Mouse (Mus musculus) liver, embryonic 11.5 days (tissue): Measurements from ENCODE around the gene Pgam5. TPM values are rescaled to one million over a fixed set of nuclear protein-coding genes. Genes with fewer than 3 reads are reported as not detected.
A peak's percentile ranks its signal among the peaks of the same experiment; 100 is the strongest.

Experiments used
- ATAC-seq: fragments of 200-750 bp; cut with Nextera tagmentation; replicated peaks from 2 replicates; pipeline ENCODE4 v1.8.0; 2017; ENCODE audit warnings: moderate number of reproducible peaks, mild to moderate bottlenecking, moderate TSS enrichment, moderate library complexity; ENCODE audit not compliant: low FRiP score
- DNase-seq: peaks from one replicate; pipeline ENCODE4 v3.0.0-alpha.2; 2017; ENCODE audit warnings: low spot score
- H3K27ac ChIP-seq: fragments of 300-500 bp; sonication (generic); 2 replicates; pipeline ENCODE4 v1.5.1; 2014; ENCODE audit warnings: mild to moderate bottlenecking, low read depth, low read length, control low read depth
- H3K27me3 ChIP-seq: fragments of 300-500 bp; sonication (generic); replicated peaks from 2 replicates; pipeline ENCODE4 v1.6.1; 2014; ENCODE audit warnings: low read length, mixed read lengths; ENCODE audit not compliant: control insufficient read depth, insufficient read depth
- H3K36me3 ChIP-seq: fragments of 300-500 bp; sonication (generic); 2 replicates; pipeline ENCODE4 v1.6.1; 2014; ENCODE audit warnings: mild to moderate bottlenecking, low read length, moderate library complexity, mixed read lengths; ENCODE audit not compliant: control insufficient read depth, insufficient read depth
- H3K4me1 ChIP-seq: fragments of 300-500 bp; sonication (generic); replicated peaks from 2 replicates; pipeline ENCODE4 v1.6.1; 2014; ENCODE audit warnings: low read length, mixed read lengths; ENCODE audit not compliant: control insufficient read depth, insufficient read depth
- H3K4me2 ChIP-seq: fragments of 300-500 bp; sonication (generic); 2 replicates; pipeline ENCODE4 v1.6.1; 2014; ENCODE audit warnings: mild to moderate bottlenecking, control low read depth, moderate library complexity
- H3K4me3 ChIP-seq: fragments of 300-500 bp; sonication (generic); 2 replicates; pipeline ENCODE4 v1.5.1; 2014; ENCODE audit warnings: low read depth, low read length, control low read depth
- H3K9ac ChIP-seq: fragments of 300-500 bp; sonication (generic); 2 replicates; pipeline ENCODE4 v1.6.1; 2014; ENCODE audit warnings: low read depth, low read length, control low read depth
- H3K9me3 ChIP-seq: fragments of 300-500 bp; sonication (generic); 2 replicates; pipeline ENCODE4 v1.6.1; 2016; ENCODE audit warnings: low read length, inconsistent platforms, mixed read lengths; ENCODE audit not compliant: control insufficient read depth
- WGBS: fragments of 180-500 bp; shearing (Covaris S2); extraction: QIAGEN DNeasy Blood & Tissue Kit; methylation state at CpG from one replicate; pipeline ENCODE4 v1.1.7; 2014; 5-methylcytosine and 5-hydroxymethylcytosine counted together
- polyA plus RNA-seq: library from polyadenylated mRNA; unstranded; fragments of >200 nt; fragmentation: Nextera tagmentation; extraction: Ambion mirVana; gene quantifications from 2 replicates; pipeline ENCODE4 v1.2.1, GENCODE M21; 2014

The Pgam5 gene
- polyA plus RNA-seq: 78.2 and 81.1 TPM in 2 replicates

- peaks cover 22% of the 10 kb centered on the region for H3K36me3 ChIP-seq
- H3K27me3 ChIP-seq: no peaks in the 10 kb centered on the region
- peak within 1 kb of the TSS; percentile 81 for H3K9ac ChIP-seq
- ATAC-seq: peak; percentile 85
- peak within 1 kb of the TSS; percentile 28 for H3K27ac ChIP-seq
- peaks cover 9% of the 10 kb centered on the region for H3K4me1 ChIP-seq
- under 1% methylated on average over 62 of the region's 66 CpGs for WGBS
- H3K9me3 ChIP-seq: no peaks in the 10 kb centered on the region
- H3K4me2 ChIP-seq: peak within 1 kb of the TSS; percentile 93
- peak within 1 kb of the TSS; percentile 73 for H3K4me3 ChIP-seq
- peak; percentile 92 for DNase-seq
Observed at GRCm38 (mm10) chr5:110269141-110270101, at the start of gene Pgam5. Gene Pgam5 (minus strand): TSS chr5:110269913.

GRCm38 (mm10) chr5:110313127-110313526, 43.4 kb upstream of the Pgam5 start:
- Histone ChIP-seq H3K4me1 (no peaks in the 10 kb centered on the region), H3K4me3 (no peak overlapping the region), H3K27me3 (no peaks in the 10 kb centered on the region), H3K9ac (no peak overlapping the region), H3K36me3 (peaks cover 32% of the 10 kb centered on the region), H3K27ac (no peak overlapping the region), H3K4me2 (no peak overlapping the region), H3K9me3 (no peaks in the 10 kb centered on the region)
- no peak for ATAC-seq
- no peak for DNase-seq
- WGBS: 91% methylated on average over 3 of the region's 3 CpGs

- no peaks in the 10 kb centered on the region for H3K27me3 ChIP-seq
- H3K27ac ChIP-seq: no peak overlapping the region
- H3K36me3 ChIP-seq: peaks cover 47% of the 10 kb centered on the region
- H3K4me3 ChIP-seq: no peak overlapping the region
- DNase-seq (no peak), ATAC-seq (no peak)
- no peaks in the 10 kb centered on the region for H3K4me1 ChIP-seq
- H3K4me2 ChIP-seq: no peak overlapping the region
- no peak overlapping the region for H3K9ac ChIP-seq
- no peaks in the 10 kb centered on the region for H3K9me3 ChIP-seq
- WGBS: 93% methylated on average over 7 of the region's 7 CpGs
Observed at GRCm38 (mm10) chr5:110308861-110309260, 39.1 kb upstream of the Pgam5 start.

GRCm38 (mm10) chr5:110300591-110300990, 30.9 kb upstream of the Pgam5 start:
- 92% methylated on average over 2 of the region's 2 CpGs for WGBS
- DNase-seq (no peak), ATAC-seq (no peak)
- no peak overlapping the region for H3K4me2 ChIP-seq
- H3K27me3 ChIP-seq: no peaks in the 10 kb centered on the region
- no peaks in the 10 kb centered on the region for H3K9me3 ChIP-seq
- H3K4me1 ChIP-seq: no peaks in the 10 kb centered on the region
- no peak overlapping the region for H3K4me3 ChIP-seq
- H3K36me3 ChIP-seq: peaks cover 66% of the 10 kb centered on the region
- H3K27ac ChIP-seq: no peak overlapping the region
- no peak overlapping the region for H3K9ac ChIP-seq

- WGBS: 94% methylated on average over 1 of the region's 1 CpGs
- Histone ChIP-seq H3K27me3 (no peaks in the 10 kb centered on the region), H3K9me3 (no peaks in the 10 kb centered on the region), H3K27ac (no peak overlapping the region), H3K4me1 (no peaks in the 10 kb centered on the region), H3K36me3 (peaks cover 66% of the 10 kb centered on the region), H3K9ac (no peak overlapping the region), H3K4me2 (no peak overlapping the region), H3K4me3 (no peak overlapping the region)
- no peak for ATAC-seq
- DNase-seq: no peak
Observed at GRCm38 (mm10) chr5:110296637-110297036, 26.9 kb upstream of the Pgam5 start.

GRCm38 (mm10) chr5:110291649-110292048, 21.9 kb upstream of the Pgam5 start:
- no peaks in the 10 kb centered on the region for H3K9me3 ChIP-seq
- H3K4me2 ChIP-seq: no peak overlapping the region
- peaks cover 6% of the 10 kb centered on the region; the same call in 1 of the 2 replicates for H3K4me1 ChIP-seq
- H3K4me3 ChIP-seq: no peak overlapping the region
- DNase-seq (no peak), ATAC-seq (peak; percentile 66; the same call in 1 of the 2 replicates)
- no peak overlapping the region for H3K9ac ChIP-seq
- H3K27me3 ChIP-seq: no peaks in the 10 kb centered on the region
- 71% methylated on average over 1 of the region's 1 CpGs for WGBS
- H3K36me3 ChIP-seq: peaks cover 48% of the 10 kb centered on the region
- H3K27ac ChIP-seq: no peak overlapping the region

GRCm38 (mm10) chr5:110287084-110287475, 17.4 kb upstream of the Pgam5 start:
- ATAC-seq (no peak), DNase-seq (no peak)
- H3K9ac ChIP-seq: peak overlapping the region; percentile 27; the same call in 1 of the 2 replicates
- peak overlapping the region; percentile 77 for H3K4me3 ChIP-seq
- H3K9me3 ChIP-seq: no peaks in the 10 kb centered on the region
- peak overlapping the region; percentile 95 for H3K4me2 ChIP-seq
- WGBS: 55% methylated on average over 2 of the region's 2 CpGs
- peaks cover 16% of the 10 kb centered on the region for H3K36me3 ChIP-seq
- no peaks in the 10 kb centered on the region for H3K27me3 ChIP-seq
- peaks cover 6% of the 10 kb centered on the region for H3K4me1 ChIP-seq
- no peak overlapping the region for H3K27ac ChIP-seq

GRCm38 (mm10) chr5:110286446-110287083, 16.9 kb upstream of the Pgam5 start:
- H3K27me3 ChIP-seq: no peaks in the 10 kb centered on the region
- H3K9ac ChIP-seq: peak overlapping the region; percentile 92
- peak overlapping the region; percentile 95 for H3K4me2 ChIP-seq
- H3K27ac ChIP-seq: peak overlapping the region; percentile 81
- H3K36me3 ChIP-seq: peaks cover 16% of the 10 kb centered on the region
- DNase-seq (no peak), ATAC-seq (peak; percentile 80)
- no peaks in the 10 kb centered on the region for H3K9me3 ChIP-seq
- 2% methylated on average over 31 of the region's 31 CpGs for WGBS
- H3K4me3 ChIP-seq: peak overlapping the region; percentile 77
- H3K4me1 ChIP-seq: peaks cover 6% of the 10 kb centered on the region
